Mouse (Mus musculus) mature B cell (primary cell): ENCODE data around the gene Tgds.
"Not testable (repeated sequence)": the region's sequence is repeated elsewhere in the genome, so short reads cannot be mapped to it uniquely, and the experiment has no call there.

Experiments
- in situ Hi-C: fragments of 300-500 bp; cut with MboI; formaldehyde crosslinking; loops from 2 replicates; pipeline ENCODE4 v1.14.3; 2019

The Tgds gene

DNA sequence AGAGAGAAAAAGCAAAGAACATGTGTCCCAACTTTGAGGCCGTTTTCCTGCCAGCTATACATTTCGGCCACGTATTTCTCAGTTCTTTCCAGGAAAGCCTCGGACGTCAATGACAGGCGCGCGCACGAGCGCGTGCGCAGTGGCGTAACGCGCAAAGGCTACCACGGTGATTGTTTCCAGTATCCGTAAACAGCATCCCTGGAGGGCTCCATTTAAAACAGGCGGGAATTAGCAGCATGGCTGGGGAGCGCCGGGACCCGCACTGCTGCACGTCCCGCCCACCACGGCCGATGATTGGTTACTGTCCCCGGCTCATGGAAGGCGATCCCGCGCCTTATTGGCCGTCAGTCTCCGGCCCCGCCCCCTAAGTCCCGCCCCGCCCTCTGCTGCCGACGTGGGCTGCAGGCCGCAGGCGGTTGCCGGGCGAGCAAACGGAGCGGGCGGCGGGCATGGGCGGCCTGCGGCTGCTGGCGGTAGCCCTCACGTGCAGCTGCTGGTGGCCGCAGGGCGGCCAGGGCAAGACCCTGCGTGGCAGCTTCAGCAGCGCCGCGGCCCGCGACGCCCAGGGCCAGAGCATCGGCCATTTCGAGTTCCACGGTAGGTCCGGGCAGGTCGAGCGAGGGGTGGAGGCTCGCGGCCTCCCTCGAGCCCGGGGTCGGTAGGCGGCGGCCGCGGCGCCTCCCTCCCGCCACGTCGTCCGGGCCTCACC is 4.3 kb upstream of the Tgds start, which contains the start of gene Gpr180:
Gene Gpr180, plus strand, starts transcription at position 415 of the 709 bp plus-strand sequence.
- in situ Hi-C loops, result loop anchor here (10.0 kb wide), 2 partner anchors 52 to 798 kb away; partner anchors contain the start of gene Dnajc3

DNA sequence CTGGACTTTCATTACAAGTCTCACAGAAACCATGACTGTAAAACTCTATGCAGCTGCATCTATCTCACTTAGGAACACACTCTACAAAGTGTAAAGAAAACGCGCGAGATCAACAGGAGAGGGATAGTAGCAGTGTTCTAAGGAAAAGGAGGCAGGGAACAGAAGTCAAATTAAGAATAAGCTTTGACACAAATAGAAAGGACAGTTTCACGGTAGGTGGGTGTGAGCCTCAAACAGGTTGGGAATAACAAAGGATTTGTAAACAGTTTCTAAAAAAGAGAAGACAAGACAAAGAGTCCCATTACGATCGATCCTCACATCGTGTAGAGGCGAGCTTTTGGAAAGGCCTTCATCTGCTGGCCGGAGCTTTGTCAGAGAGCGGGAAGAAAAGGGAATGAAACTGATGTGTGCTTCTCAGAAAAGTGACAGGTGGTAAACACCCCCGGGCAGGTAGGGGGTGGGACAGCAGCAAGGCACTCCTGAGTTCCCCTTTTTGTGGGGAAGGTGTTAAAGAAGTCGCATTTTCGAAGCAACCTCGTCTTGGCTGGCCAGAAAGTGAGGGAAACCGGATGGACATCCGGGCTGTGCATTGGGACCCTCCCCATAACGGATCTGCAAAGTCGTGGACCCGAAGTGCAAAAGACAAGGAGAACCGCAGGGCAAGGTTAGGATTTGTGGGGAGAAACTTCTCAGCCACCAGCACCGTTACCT is 469 bp downstream of the Tgds start:
- in situ Hi-C loops, result loop anchor here (10.0 kb wide), 2 partner anchors 47 to 803 kb away; partner anchors contain the start of gene Dnajc3

DNA sequence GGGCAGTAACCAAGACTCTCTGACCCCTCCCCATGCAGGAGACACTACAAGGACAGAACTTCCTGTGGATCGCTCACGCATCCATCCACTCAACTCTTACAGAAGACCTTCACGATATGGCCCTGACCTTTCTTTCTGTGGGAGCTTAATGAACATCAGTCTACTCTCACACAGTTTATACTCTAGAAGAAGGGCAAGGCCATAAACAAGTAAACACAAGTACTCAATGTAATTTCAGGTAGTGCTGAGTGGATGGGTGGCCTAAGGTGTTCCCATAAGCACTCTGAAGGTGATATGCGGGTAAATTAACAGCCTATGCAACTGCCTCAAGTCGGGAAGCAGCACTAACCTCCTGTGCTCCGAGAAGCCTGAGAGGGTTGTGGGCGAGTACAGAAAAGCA is 1.1 kb downstream of the Tgds start:
- in situ Hi-C loops, result loop anchor here (10.0 kb wide), 2 partner anchors 47 to 803 kb away; partner anchors contain the start of gene Dnajc3

DNA sequence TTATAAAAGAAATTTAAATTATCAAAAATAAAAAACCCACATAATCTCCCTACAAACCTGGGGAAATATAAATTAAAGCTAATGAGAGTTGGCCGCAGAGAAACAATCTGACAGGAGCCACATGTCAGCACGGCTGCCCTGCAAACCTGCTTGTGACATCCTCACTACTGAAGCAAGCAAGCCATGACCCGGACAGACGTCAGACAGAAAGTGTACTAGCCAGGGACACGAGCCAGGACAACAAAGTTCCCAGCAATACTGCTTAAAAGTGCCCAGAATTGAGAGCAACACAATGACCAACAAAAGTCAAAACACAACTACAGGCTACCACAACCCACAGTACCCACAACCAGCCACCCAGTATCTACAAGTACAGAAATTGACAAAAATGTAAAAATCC is 6.3 kb downstream of the Tgds start:
- in situ Hi-C loops, result no loop called here

DNA sequence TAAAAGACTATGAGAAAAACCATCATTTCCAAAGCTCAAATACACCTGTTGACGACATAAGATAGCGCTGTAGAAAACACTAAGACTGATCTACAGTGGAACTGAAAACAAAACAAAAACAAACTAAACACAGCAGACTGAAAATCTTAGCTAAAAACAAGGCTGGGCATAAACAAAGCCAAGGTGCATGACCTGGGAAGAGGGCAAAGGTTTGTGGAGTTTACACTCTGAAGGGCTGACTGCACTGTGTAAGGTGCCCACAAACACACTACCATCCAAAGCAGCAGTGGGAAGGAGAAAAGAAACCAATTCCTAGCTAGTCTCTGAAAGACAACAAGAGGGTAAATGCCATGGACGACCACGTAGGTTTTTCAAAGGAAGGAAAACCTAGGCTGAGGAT is 7.8 kb downstream of the Tgds start:
- in situ Hi-C loops, result no loop called here

DNA sequence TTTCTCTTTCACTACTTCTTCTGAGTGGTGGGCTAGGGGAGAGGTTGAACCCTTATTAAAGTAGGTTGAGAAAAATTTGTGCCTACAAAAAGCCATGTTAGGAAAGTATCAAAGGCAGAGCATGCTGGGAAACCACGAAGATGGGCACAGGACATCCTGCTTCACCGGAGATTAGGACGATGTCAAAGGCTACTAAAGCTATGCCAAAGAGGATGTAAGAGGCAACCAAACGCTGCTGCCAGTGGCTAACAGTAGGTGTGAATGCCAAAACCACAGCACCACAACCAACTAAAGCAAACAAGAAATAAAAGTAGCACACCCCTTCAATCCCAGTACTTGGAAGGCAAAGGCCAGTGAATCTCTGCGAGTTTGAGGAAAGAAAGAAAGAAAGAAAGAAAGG is 8.4 kb downstream of the Tgds start:
- in situ Hi-C loops, result no loop called here

DNA sequence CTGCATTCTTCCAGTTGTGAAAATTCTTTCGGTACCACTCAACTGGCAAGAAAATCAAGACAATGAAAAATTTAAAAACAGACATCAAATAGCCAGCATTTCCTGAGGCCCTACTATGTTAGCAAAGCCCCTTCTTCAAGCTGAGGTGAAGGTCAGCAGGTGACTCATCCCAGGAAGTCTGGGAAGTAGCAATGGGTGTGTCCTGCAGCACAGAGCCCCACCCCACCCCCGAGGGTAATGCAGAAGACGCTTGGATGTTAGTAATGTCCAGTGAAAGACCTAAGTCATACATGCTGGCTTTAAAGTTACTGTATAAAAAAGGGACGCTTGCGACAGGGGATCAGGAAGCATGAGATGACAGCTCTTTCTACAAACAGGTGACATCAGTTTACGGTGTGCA is 19.4 kb downstream of the Tgds start:
- in situ Hi-C loops, result no loop called here

DNA sequence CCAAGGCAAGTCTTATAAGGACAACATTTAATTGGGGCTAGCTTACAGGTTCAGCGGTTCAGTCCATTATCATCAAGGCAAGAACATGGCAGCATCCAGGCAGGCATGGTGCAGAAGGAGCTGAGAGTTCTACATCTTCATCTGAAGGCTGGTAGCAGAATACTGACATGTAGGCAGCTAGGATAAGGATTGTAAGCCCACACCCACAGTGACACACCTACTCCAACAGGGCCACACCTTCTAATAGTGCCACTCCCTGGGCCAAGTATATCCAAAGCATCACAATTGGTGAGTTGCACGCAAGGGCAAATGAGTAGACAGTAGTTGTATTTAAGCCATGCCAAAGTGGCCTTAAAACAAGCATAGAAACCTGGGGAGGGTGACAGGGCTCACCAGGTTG is 25.1 kb downstream of the Tgds start:
- in situ Hi-C loops, result not testable (repeated sequence)

DNA sequence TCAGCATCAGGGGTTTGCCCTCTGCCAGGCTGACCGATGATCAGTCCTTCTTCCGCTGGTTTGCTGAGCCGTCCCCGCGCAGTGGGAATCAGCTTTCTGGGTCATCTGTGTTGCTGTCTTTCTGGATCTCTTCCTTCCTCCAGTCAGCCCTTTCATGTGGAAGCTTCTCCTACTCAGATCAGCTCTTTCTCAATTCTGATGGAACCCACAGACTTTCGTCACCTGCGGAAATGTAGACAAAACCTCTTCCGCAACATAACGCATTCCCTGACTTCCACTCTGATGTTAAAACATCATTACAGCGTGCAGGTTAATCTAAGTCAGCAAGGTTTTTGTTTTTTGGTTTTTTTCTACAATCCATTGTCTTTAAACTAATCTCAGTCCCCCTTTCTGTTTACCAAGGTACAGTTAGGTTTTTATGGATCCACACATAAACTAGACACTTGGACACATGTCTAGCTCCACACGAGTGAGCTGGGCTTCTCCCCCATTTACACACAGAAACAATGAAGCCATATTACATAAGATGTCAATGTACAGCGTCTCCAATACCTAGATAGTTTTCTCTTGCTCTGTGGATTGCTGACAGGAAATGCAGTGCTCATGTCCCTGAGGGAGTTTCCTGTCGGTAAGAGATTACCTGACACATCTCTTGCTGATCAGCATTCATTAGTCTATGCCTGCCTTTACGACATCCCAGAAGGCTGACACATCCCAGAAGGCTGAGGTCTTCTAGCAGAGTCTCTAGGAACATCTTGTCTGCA is 31.1 kb downstream of the Tgds start:
- in situ Hi-C loops, result no loop called here

DNA sequence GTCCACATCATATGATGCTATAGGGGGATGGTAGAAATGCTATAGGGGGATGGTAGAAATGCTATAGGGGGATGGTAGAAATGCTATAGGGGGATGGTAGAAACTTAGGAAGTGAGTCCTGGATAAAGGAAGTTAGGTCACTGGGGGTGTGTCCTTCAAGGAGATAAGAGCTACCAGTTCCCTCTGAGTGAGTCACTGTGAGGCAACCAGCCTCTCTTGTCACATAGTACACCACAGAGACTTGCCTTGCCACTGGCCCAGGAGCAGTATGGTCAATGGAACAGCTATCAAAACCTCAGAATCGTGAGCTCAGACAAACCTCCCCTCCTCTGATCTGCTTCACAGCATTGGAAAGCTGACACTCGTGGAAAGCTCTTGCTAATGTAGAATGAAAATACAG is 34.3 kb downstream of the Tgds start:
- in situ Hi-C loops, result no loop called here

DNA sequence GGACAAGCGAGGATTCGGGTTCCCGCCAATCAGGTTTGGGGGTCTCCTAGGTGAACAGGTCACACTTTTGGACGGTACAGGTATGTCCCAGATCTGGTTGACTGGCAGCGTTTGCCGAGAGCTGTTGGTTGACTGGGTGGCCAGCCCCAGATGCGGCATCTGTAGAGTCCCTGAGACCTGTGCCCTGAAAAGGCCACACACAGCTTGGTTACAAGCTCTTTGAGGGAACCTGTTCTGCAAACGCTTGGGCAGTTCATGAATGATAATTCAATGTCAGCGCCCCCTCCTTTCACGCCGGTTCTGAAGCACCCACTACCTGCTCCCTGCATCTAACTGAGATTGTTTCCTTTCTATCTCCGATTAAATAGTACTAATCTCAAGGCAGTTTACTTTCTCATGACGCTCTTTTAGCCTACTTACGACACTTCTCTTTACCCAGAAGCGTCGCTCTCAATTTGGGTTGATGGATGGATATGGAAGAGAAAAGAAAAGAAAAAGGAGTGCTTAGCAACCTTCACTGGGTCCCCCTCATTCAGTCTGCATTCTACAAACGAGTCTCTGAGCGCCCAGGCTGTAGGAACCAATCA is 42.7 kb downstream of the Tgds start:
- in situ Hi-C loops, result loop anchor here (10.0 kb wide), 1 partner anchor 45 kb away; the partner anchor contains the start of genes Gpr180 and Tgds

DNA sequence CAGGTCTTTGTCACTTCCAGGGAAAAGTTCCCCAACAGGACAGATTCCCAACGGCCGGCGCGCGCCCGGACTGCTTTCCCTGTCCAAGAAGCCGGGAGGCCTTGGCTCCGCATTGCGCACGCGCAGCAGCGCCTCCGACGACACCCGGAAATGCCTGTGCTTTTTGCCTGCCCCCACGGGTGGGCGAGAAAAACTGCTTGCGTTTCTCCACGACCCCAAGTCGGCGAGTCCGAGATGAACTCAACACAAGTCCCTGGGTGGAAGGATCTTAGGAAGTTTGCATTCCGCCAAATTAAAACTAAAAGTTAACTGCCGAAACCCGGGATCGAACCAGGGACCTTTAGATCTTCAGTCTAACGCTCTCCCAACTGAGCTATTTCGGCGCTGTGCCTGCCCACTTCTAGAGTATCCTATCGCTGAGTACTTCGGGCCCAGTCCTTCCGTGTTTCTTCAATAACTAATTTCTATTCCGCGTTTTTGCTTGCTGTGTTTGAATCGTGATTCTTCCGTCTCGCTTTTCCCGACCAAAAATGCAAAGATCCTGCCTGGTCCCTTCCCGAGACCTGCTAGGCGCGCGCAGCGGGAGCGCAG is 43.2 kb downstream of the Tgds start:
- in situ Hi-C loops, result loop anchor here (10.0 kb wide), 1 partner anchor 45 kb away; the partner anchor contains the start of genes Gpr180 and Tgds

DNA sequence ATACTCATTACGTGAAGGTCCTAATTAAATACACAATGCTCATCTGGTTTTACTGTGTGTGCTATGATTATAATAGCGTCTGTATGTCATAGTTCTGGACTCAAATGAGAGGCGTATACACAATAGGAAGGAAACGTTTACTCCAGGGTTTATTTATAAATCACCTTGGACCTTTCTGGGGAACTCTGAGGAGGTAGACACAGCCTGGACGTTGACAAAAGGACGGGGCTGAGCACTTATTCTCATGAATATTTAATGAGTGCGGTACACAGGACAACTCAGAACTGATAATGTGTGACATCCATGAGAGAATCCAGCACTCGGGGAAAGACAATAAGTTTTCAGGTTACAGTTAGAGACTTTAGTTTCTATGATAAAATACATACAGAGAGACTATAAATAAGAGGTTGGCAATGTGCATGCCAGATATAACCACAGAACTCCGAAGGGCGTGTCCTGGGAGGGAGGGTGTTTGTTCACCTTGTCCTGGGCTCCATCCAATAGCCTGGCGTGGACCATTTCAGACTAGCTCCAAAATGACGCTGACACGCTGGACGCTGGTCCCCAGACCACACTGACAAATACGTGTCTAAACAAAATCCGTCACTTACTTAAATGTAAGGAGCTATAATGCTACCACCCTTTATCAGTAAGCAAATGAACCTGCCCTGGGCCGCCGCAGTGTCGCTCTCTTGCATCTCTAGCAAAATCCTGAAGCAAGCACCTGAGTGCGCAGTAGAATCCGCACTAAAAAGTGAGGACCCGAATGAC is 43.9 kb downstream of the Tgds start:
- in situ Hi-C loops, result loop anchor here (10.0 kb wide), 1 partner anchor 46 kb away; the partner anchor contains the start of genes Gpr180 and Tgds

DNA sequence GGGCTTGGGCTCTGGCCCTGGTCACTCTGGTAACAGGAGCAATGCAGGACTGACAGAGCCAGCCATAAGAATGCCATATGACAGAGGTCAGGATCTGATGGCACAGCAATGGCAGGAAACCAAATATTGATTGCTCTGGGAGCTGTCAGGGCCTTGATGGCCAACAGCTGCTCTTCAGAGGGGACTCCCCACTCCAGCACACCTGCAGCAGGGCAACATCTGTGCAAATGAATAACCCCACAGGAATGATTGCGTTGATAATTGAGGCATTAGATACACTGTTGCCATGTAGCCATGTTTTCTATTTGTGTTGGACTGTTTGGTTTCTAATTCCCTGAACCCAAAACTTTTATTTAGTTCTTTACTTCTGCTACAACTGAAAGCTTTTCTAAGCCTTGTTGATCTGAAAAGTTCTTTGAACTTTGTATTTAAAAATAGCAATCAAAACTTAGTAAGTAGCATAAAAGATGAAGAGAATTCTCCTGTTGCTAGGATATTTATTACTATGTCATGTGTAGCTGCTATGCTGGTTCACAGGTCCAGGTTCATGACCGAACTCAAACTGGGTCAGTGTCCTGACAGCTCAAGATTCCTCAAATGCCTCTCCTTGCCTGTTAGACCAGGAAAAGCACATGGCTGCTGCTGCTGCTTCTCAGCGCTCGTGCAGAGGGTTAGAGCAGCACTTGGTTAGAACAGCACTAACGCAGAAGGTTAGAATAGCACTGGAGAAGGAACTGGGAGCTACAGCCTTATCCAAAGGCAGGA is 46.1 kb downstream of the Tgds start:
- in situ Hi-C loops, result loop anchor here (10.0 kb wide), 1 partner anchor 48 kb away; the partner anchor contains the start of genes Gpr180 and Tgds

DNA sequence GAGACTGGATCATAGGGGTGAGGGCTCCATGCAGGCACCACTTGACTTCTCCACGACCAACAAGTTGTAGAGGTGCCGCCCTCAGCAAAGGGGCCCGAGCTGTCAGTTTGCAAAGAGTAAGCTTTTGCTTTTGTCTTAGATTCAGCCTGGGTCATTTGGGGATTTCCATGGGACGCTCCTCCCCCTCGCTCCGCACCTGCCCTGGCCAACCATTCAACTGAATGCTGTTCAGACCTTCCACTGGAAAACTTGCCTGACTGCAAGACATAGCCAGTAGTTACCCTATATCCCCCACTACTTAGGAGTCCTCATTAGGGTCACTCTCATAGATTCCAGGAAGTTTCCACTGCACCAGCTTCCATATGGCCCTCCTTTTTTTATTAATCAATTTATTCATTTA is 48.7 kb downstream of the Tgds start:
- in situ Hi-C loops, result loop anchor here (10.0 kb wide), 1 partner anchor 51 kb away; the partner anchor contains the start of genes Gpr180 and Tgds

DNA sequence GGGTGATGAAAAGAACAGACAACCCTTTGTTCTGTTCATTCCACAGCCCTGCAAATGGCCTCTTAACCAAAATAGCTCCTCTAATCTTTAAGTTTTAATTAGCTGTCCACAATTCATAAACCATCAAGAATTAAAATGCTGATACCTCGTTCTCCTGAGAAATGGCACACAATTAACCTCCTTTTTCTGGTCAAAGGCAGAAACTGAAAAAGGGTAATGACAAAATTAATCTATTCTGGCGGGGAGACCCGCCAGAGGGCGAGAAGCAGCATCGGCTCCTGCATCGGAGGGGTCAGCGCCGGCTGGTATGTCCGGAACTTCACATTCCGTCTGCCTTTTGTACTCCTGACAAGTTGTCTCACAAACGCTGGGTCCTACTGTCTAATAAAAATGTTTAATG is 51.9 kb downstream of the Tgds start:
- in situ Hi-C loops, result loop anchor here (10.0 kb wide), 1 partner anchor 54 kb away; the partner anchor contains the start of genes Gpr180 and Tgds

DNA sequence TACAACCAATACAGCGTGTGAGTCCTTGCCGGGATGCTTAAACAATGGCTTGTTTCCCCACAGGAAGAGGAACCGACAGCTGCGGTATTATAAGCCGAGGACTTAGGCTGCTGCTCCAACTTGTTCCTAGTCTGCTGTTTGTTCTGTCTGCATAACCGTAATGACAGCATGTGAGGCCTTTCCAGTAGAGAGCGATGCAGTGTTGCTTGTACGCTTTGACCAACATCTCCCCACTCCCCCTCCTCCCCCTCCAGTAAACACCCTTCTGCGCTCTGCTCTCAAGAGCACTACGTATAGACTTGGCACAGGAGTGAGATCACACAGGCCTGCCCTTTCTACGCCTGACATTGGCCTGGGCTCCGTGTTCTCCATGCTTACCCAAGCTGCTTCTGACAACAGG is 62.5 kb downstream of the Tgds start:
- in situ Hi-C loops, result no loop called here

DNA sequence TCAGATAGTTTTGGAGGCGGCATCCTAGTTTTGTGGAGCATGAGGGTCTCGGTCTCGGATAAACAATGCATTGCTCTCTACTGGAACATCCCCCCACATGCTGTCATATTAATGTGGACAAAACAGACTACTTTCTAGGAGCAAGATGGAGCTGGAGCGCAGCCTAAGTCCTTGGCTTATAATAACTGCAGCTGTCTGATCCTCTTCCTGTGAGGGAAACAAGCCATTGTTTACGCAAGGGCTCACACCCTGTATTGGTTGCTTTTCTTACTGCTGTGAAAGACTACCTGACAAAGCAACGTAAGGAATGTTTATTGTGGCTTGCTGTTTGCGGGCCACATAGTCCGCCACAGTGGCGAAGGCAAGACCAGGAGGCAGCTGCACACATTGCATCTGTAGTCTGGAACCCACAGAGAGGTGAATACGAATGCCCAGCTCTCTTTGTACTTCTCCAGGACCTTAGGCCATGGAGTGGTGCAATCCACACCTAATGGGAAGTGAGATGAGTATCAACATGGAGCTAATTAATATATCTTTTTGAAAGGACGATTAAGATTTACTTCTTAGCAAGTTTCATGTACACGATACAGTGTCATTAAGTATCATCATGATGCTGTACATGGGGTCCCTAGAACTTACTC is 63.0 kb downstream of the Tgds start:
- in situ Hi-C loops, result no loop called here
